In genomic region chr1:43915428-43915827, GRCm38 (mm10) we compare ENCODE assay signal across 22 mouse cellular contexts. TPM values are rescaled to one million over a fixed set of nuclear protein-coding genes. Genes with fewer than 3 reads are reported as not detected.
DNase-seq lines count a peak whose midpoint lies in the region; TF ChIP-seq lines count a peak whose summit lies in the region.
"Had no signal": no experiment of that assay in that cellular context is flagged by ENCODE, and none has a peak within 500 bp of the region (broad histone marks: within the 10 kb centered on the region; RNA-seq: fewer than 3 reads in every experiment).

No protein-coding gene starts in this region.

- no peaks in the 10 kb centered on the region for H3K79me2 ChIP-seq in CH12.LX (replicated peaks; ENCODE audit: control insufficient read depth, extremely low read depth, insufficient read depth, poor library complexity, severe bottlenecking)
- no peaks in the 10 kb centered on the region for H3K79me2 ChIP-seq in myocyte (ENCODE audit: control insufficient read depth, insufficient read depth)

- H3K36me3 ChIP-seq in CH12.LX (replicated peaks in 1 of 2; ENCODE audit: control insufficient read depth in 1 of 2, insufficient read depth in 1 of 2, low read length in 1 of 2) (no peaks in the 10 kb centered on the region), myocyte (ENCODE audit: control insufficient read depth, insufficient read depth) (no peaks in the 10 kb centered on the region)
- H3K36me3 ChIP-seq: embryonic facial prominence, embryonic 13.5 days; embryonic facial prominence, embryonic 15.5 days; forebrain, embryonic 10.5 days; forebrain, embryonic 12.5 days had no signal

- peak; percentile 80 for TF ChIP-seq EP300 in CH12.LX (IDR thresholded peaks at IDR 0.05; ENCODE audit: low read length)

- dilution Hi-C loops in CH12.LX (cut with MboI; ENCODE audit: extremely low pct_ligation_motif_present, extremely low pct_unique_long_range_greater_than_20kb, low sequenced_read_pairs), result no loop called here

- H3K9ac ChIP-seq in CH12.LX (ENCODE audit: insufficient read depth, low read depth), result peak overlapping the region; percentile 75; the same call in 1 of the 2 replicates
- H3K9ac ChIP-seq: embryonic facial prominence, embryonic 13.5 days; embryonic facial prominence, embryonic 15.5 days; forebrain, embryonic 12.5 days; forebrain, postnatal 0 days had no signal

- H3K9me3 ChIP-seq in CH12.LX (replicated peaks; ENCODE audit: low read length), result no peaks in the 10 kb centered on the region
- H3K9me3 ChIP-seq: embryonic facial prominence, embryonic 13.5 days; embryonic facial prominence, embryonic 15.5 days; forebrain, embryonic 10.5 days; forebrain, embryonic 12.5 days had no signal

- H3K27ac ChIP-seq in CH12.LX (ENCODE audit: insufficient read depth, low read depth), result peak overlapping the region; percentile 70
- peak overlapping the region; percentile 34 for H3K27ac ChIP-seq in bone marrow macrophage, adult 2 months (ENCODE audit: insufficient read depth, low read depth, low read length)
- H3K27ac ChIP-seq: embryonic facial prominence, embryonic 13.5 days; embryonic facial prominence, embryonic 15.5 days; forebrain, embryonic 10.5 days; forebrain, embryonic 12.5 days had no signal

- peak; percentile 61 for DNase-seq in CH12.LX (ENCODE audit: extremely low read depth)
- no peak for DNase-seq in right cerebral cortex, postnatal 25 days
- no peak for DNase-seq in left cerebral cortex, postnatal 10 days (ENCODE audit: extremely low spot score in 1 of 2, low spot score in 2 of 2)
- DNase-seq: adrenal gland, adult 8-10 months; adrenal gland, postnatal 14 days; adrenal gland, postnatal 36 days; B cell, adult 2 months; cerebellum, adult 11 months; cerebellum, adult 18-20 months; cerebellum, adult 8-10 months; cerebellum, adult 9-11 months; cerebellum, postnatal 14 days; cerebellum, postnatal 36 days; embryo, embryonic 11 days; forebrain, postnatal 0 days had no signal

- TF ChIP-seq RAD21 in CH12.LX (IDR thresholded peaks at IDR 0.05; ENCODE audit: low read depth, low read length), result no peak

- no peaks in the 10 kb centered on the region for H3K27me3 ChIP-seq in CH12.LX (replicated peaks)
- H3K27me3 ChIP-seq in myocyte (ENCODE audit: control insufficient read depth, insufficient read depth, insufficient read length), result no peaks in the 10 kb centered on the region
- H3K27me3 ChIP-seq: embryonic facial prominence, embryonic 13.5 days; embryonic facial prominence, embryonic 15.5 days; forebrain, embryonic 12.5 days had no signal

- TF ChIP-seq CTCF in CH12.LX (conservative IDR thresholded peaks at IDR 0.05 in 1 of 2, IDR thresholded peaks at IDR 0.05 in 1 of 2; ENCODE audit: low read depth in 2 of 2, low read length in 2 of 2), result no peak
- no peak for TF ChIP-seq CTCF in bone marrow macrophage, adult 2 months (IDR thresholded peaks at IDR 0.05; ENCODE audit: low read depth, low read length)

- H3K4me3 ChIP-seq in CH12.LX (replicated peaks in 1 of 3; ENCODE audit: low read depth in 2 of 3, low read length in 2 of 3, poor library complexity in 1 of 3) (no peak overlapping the region), myocyte (no peak overlapping the region)
- no peak overlapping the region for H3K4me3 ChIP-seq in bone marrow macrophage, adult 2 months (ENCODE audit: insufficient read depth, low read length)
- H3K4me3 ChIP-seq: embryonic facial prominence, embryonic 13.5 days; embryonic facial prominence, embryonic 15.5 days; erythroblast, embryonic 14.5 days; forebrain, embryonic 10.5 days; forebrain, embryonic 12.5 days had no signal

- TF ChIP-seq POLR2A in CH12.LX (IDR thresholded peaks at IDR 0.05; ENCODE audit: low read depth, low read length) (peak; percentile 47), myocyte (IDR thresholded peaks at IDR 0.05; ENCODE audit: insufficient read length, low read depth) (no peak)
- no peak for TF ChIP-seq POLR2A in bone marrow macrophage, adult 2 months (IDR thresholded peaks at IDR 0.05; ENCODE audit: borderline replicate concordance, low read depth, low read length)

- intact Hi-C loops in left cerebral cortex, postnatal 10 days (cut with DNase I), result no loop called here

- H3K4me1 ChIP-seq in CH12.LX (ENCODE audit: control insufficient read depth in 1 of 2, insufficient read depth in 2 of 2), result peaks cover 12 to 69% of the 10 kb centered on the region in 2 experiments
- H3K4me1 ChIP-seq in bone marrow macrophage, adult 2 months (ENCODE audit: control insufficient read depth, insufficient read depth, low read length), result peaks cover 46% of the 10 kb centered on the region
- H3K4me1 ChIP-seq: embryonic facial prominence, embryonic 13.5 days; embryonic facial prominence, embryonic 15.5 days; forebrain, embryonic 10.5 days; forebrain, embryonic 12.5 days had no signal

- H3K4me2 ChIP-seq in CH12.LX (ENCODE audit: insufficient read depth, low read depth, poor library complexity, severe bottlenecking) (peak overlapping the region; percentile 47; the same call in 1 of the 2 replicates), myocyte (ENCODE audit: low read depth) (peak overlapping the region; percentile 53)
- H3K4me2 ChIP-seq: embryonic facial prominence, embryonic 13.5 days; embryonic facial prominence, embryonic 15.5 days; forebrain, embryonic 12.5 days had no signal

- no peak overlapping the region for H3ac ChIP-seq in myocyte (ENCODE audit: control insufficient read depth, insufficient read length)

- in situ Hi-C loops in CH12.LX (cut with MboI; ENCODE audit: low pct_ligation_motif_present, low pct_unique_long_range_greater_than_20kb, low sequenced_read_pairs), result no loop called here

TF ChIP-seq in CH12.LX, 34 proteins besides CTCF, POLR2A, EP300 and RAD21 (continues in another document):
- TF ChIP-seq GABPA (IDR thresholded peaks at IDR 0.05; ENCODE audit: insufficient replicate concordance, low read depth, low read length), result no peak
- TF ChIP-seq CHD1 (IDR thresholded peaks at IDR 0.05; ENCODE audit: low read depth, low read length), result peak; percentile 72; the same call in 1 of the 2 replicates
- no peak for TF ChIP-seq SMC3 (IDR thresholded peaks at IDR 0.05; ENCODE audit: low read depth, low read length)
- no peak for TF ChIP-seq TBP (conservative IDR thresholded peaks at IDR 0.05; ENCODE audit: low read depth, low read length)
- peak; percentile 73 for TF ChIP-seq JUND (conservative IDR thresholded peaks at IDR 0.05; ENCODE audit: low read depth, low read length)
- peak; percentile 54 for TF ChIP-seq BHLHE40 (IDR thresholded peaks at IDR 0.05; ENCODE audit: low read depth, low read length)
- no peak for TF ChIP-seq UBTF (IDR thresholded peaks at IDR 0.05; ENCODE audit: low read depth, low read length)
- TF ChIP-seq POLR2AphosphoS2 (IDR thresholded peaks at IDR 0.05; ENCODE audit: low read depth, low read length), result no peak
- 0 out of 2 replicates have a peak, but pooled peaks have one; percentile 23 for TF ChIP-seq ZMIZ1 (IDR thresholded peaks at IDR 0.05; ENCODE audit: low read depth, low read length)
- no peak for TF ChIP-seq KAT2A (IDR thresholded peaks at IDR 0.05; ENCODE audit: insufficient replicate concordance, low read length)
- TF ChIP-seq ELF1 (IDR thresholded peaks at IDR 0.05; ENCODE audit: low read depth, low read length), result no peak
- TF ChIP-seq USF2 (conservative IDR thresholded peaks at IDR 0.05; ENCODE audit: low read depth, low read length), result no peak
- TF ChIP-seq MXI1 (IDR thresholded peaks at IDR 0.05; ENCODE audit: low read depth, low read length), result no peak
- no peak; the same call in 1 of the 2 replicates for TF ChIP-seq ZNF384 (IDR thresholded peaks at IDR 0.05; ENCODE audit: low read depth, low read length)
- TF ChIP-seq TCF12 (IDR thresholded peaks at IDR 0.05; ENCODE audit: low read depth, low read length), result peak; percentile 41; the same call in 1 of the 2 replicates
- no peak for TF ChIP-seq PAX5 (IDR thresholded peaks at IDR 0.05; ENCODE audit: low read length)
- TF ChIP-seq SIN3A (IDR thresholded peaks at IDR 0.05; ENCODE audit: low read length), result peak; percentile 76; the same call in 1 of the 2 replicates

TF ChIP-seq in myocyte, 11 proteins besides CTCF, POLR2A, EP300 and RAD21:
- TF ChIP-seq POLR2AphosphoS2 (IDR thresholded peaks at IDR 0.05; ENCODE audit: insufficient read length, low read depth) (no peak), MYOD1 (IDR thresholded peaks at IDR 0.05; ENCODE audit: control insufficient read depth in 1 of 3, insufficient read length in 2 of 3, low read depth in 2 of 3) (no peak), TCF12 (IDR thresholded peaks at IDR 0.05; ENCODE audit: insufficient read depth, poor library complexity, severe bottlenecking) (no peak), MYOG (IDR thresholded peaks at IDR 0.05; ENCODE audit: control insufficient read depth in 1 of 3, insufficient read depth in 1 of 3, insufficient read length in 2 of 3, low read depth in 2 of 3) (no peak), REST (IDR thresholded peaks at IDR 0.05; ENCODE audit: insufficient read depth, insufficient read length) (no peak), E2F4 (IDR thresholded peaks at IDR 0.05; ENCODE audit: insufficient read depth) (no peak), CEBPB (IDR thresholded peaks at IDR 0.05; ENCODE audit: insufficient read depth, poor library complexity, severe bottlenecking) (no peak), MAX (IDR thresholded peaks at IDR 0.05; ENCODE audit: low read depth) (no peak), USF1 (IDR thresholded peaks at IDR 0.05; ENCODE audit: low read depth) (no peak), SRF (IDR thresholded peaks at IDR 0.05; ENCODE audit: control insufficient read depth, insufficient read length, low read depth) (no peak), TCF3 (IDR thresholded peaks at IDR 0.05; ENCODE audit: insufficient read length, low read depth) (no peak)

RNA-seq across cellular contexts. Expression of gene Tpp2, which starts 18.0 kb away (rescaled TPM):
- total RNA-seq in CH12.LX (2012; rRNA removed) (35.4 and 42.7 TPM in 2 replicates), CH12.LX (2014; rRNA removed) (52.5 and 60.5 TPM in 2 replicates)
- polyA plus RNA-seq in CH12.LX (2012; ENCODE audit: insufficient read length, low read depth) (47.2 and 50.4 TPM in 2 replicates), myocyte (2012; fragmentation: generic; extraction: Trizol) (17.2 TPM)
- polyA plus RNA-seq in bone marrow macrophage, adult 2 months (2012; ENCODE audit: insufficient read depth, insufficient read length, missing spikeins), result 57.1 and 58.7 TPM in 2 replicates
- total RNA-seq in left cerebral cortex, postnatal 10 days (2021), result 10 to 100 TPM; 62.5 to 62.7 TPM
